Mouse (Mus musculus) heart, postnatal 0 days (tissue): ENCODE measurements around the gene Cyth1.

ENCODE experiments used
- CTCF ChIP-seq: IDR thresholded peaks from 2 replicates; pipeline ENCODE4 v1.5.1; 2016; ENCODE audit warnings: antibody characterized with exemption, control low read depth, low read depth
- EP300 ChIP-seq: IDR thresholded peaks from 2 replicates; pipeline ENCODE4 v1.6.1; 2016; ENCODE audit warnings: antibody characterized with exemption, low read depth

DNA sequence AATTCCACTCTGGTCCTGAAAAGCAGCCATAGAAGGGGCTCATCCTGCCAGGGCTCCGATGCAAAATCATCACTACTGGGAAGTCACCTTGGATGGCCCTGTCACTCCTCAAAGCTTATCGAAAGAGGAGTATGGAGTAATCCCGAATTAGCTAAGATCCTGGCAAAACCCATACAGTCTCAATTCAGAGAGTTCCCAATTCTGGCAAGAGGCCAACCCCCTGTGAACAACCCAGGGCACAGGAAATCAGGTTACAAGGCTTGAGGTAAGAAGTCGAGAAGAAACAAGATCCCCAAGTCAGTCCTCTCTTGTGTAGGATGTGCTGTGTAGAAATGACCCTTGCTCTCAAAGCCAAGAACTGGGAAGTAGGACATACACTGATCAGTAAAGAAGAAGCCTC lies 5.9 kb downstream of the Cyth1 start:
- TF ChIP-seq EP300 (no peak), CTCF (no peak)
